In the genomic region with DNA sequence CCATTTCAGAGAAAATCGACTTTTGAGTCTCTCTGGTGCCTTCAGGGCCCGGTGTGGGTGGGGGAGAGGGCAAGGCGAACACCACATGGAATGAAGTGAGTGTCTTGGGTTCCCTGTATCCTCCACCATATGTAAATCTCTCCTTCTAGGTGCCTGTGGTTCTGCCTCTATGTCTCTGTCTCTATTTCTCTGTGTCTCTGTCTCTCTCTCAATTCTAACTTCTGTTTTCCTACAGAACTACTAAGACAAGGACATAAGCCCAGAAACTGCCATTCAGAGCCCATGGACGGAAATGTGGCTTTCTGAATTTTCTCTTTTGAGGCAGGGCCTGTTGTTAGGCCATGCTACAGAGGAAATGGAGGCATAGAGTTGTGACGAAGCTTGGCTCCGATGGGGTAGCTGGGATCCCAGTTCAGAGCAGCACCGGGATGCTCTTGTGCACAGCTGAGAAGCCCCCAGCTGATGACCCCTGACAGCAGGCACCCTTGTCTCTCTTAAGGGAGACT, we compare ENCODE assay signal across 8 mouse cellular contexts.
DNase-seq lines count a peak whose midpoint lies in the region; ATAC-seq and TF ChIP-seq lines count a peak whose summit lies in the region.

No protein-coding gene starts in this region.

- 46% methylated on average over 7 of the region's 7 CpGs for WGBS in lung, embryonic 15.5 days
- WGBS in forebrain, embryonic 10.5 days = 42% methylated on average over 7 of the region's 7 CpGs
- 59% methylated on average over 7 of the region's 7 CpGs for WGBS in intestine, postnatal 0 days
- 42% methylated on average over 7 of the region's 7 CpGs for WGBS in neural tube, embryonic 14.5 days

- no peak for TF ChIP-seq CTCF in intestine, postnatal 0 days (IDR thresholded peaks at IDR 0.05; ENCODE audit: low read depth)

- H3K27me3 ChIP-seq in lung, embryonic 15.5 days = peaks cover 25% of the 10 kb centered on the region
- H3K27me3 ChIP-seq in forebrain, embryonic 10.5 days (ENCODE audit: poor library complexity, severe bottlenecking) = peaks cover 64% of the 10 kb centered on the region
- no peaks in the 10 kb centered on the region for H3K27me3 ChIP-seq in intestine, postnatal 0 days (replicated peaks; ENCODE audit: control insufficient read depth, insufficient read depth, low read length)
- peaks cover 5% of the 10 kb centered on the region for H3K27me3 ChIP-seq in neural tube, embryonic 14.5 days (ENCODE audit: control insufficient read depth, insufficient read depth, low read length)

- H3K4me2 ChIP-seq in lung, embryonic 15.5 days = peak overlapping the region; percentile 79
- peak overlapping the region; percentile 70 for H3K4me2 ChIP-seq in intestine, postnatal 0 days (replicated peaks; ENCODE audit: low read depth)
- H3K4me2 ChIP-seq in neural tube, embryonic 14.5 days (ENCODE audit: low read depth, low read length) = peak overlapping the region; percentile 75

- no peaks in the 10 kb centered on the region for H3K9me3 ChIP-seq in lung, embryonic 15.5 days
- no peaks in the 10 kb centered on the region for H3K9me3 ChIP-seq in forebrain, embryonic 10.5 days
- no peaks in the 10 kb centered on the region for H3K9me3 ChIP-seq in intestine, postnatal 0 days (ENCODE audit: control insufficient read depth)
- no peaks in the 10 kb centered on the region for H3K9me3 ChIP-seq in neural tube, embryonic 14.5 days (ENCODE audit: control insufficient read depth, low read length)

- H3K4me1 ChIP-seq in lung, embryonic 15.5 days = no peaks in the 10 kb centered on the region
- peaks cover 46% of the 10 kb centered on the region for H3K4me1 ChIP-seq in forebrain, embryonic 10.5 days
- no peaks in the 10 kb centered on the region for H3K4me1 ChIP-seq in intestine, postnatal 0 days (replicated peaks; ENCODE audit: control insufficient read depth, insufficient read depth, low read length)
- H3K4me1 ChIP-seq in neural tube, embryonic 14.5 days (ENCODE audit: control insufficient read depth, insufficient read depth, low read length) = peaks cover 4% of the 10 kb centered on the region; the same call in 1 of the 2 replicates

- no peak for ATAC-seq in lung, embryonic 15.5 days (ENCODE audit: borderline replicate concordance, extremely low read depth, low FRiP score, low TSS enrichment)
- no peak for ATAC-seq in intestine, postnatal 0 days
- no peak for ATAC-seq in neural tube, embryonic 14.5 days (ENCODE audit: low read depth)

- H3K36me3 ChIP-seq in lung, embryonic 15.5 days = no peaks in the 10 kb centered on the region
- H3K36me3 ChIP-seq in forebrain, embryonic 10.5 days (replicated peaks) = no peaks in the 10 kb centered on the region
- H3K36me3 ChIP-seq in intestine, postnatal 0 days (ENCODE audit: control insufficient read depth, insufficient read depth) = no peaks in the 10 kb centered on the region
- no peaks in the 10 kb centered on the region for H3K36me3 ChIP-seq in neural tube, embryonic 14.5 days (ENCODE audit: control insufficient read depth, insufficient read depth, low read length)

- peak overlapping the region; percentile 44 for H3K4me3 ChIP-seq in lung, embryonic 15.5 days
- peak overlapping the region; percentile 58 for H3K4me3 ChIP-seq in forebrain, embryonic 10.5 days
- peak overlapping the region; percentile 40; the same call in 1 of the 2 replicates for H3K4me3 ChIP-seq in intestine, postnatal 0 days (ENCODE audit: low read depth, low read length)
- H3K4me3 ChIP-seq in neural tube, embryonic 14.5 days (ENCODE audit: low read depth, low read length) = peak overlapping the region; percentile 36; the same call in 1 of the 2 replicates

- no peak overlapping the region for H3K27ac ChIP-seq in lung, embryonic 15.5 days
- peak overlapping the region; percentile 82 for H3K27ac ChIP-seq in forebrain, embryonic 10.5 days
- H3K27ac ChIP-seq in intestine, postnatal 0 days (ENCODE audit: low read depth, low read length) = no peak overlapping the region
- no peak overlapping the region for H3K27ac ChIP-seq in neural tube, embryonic 14.5 days (ENCODE audit: low read depth, low read length)

- peak overlapping the region; percentile 34; the same call in 1 of the 2 replicates for H3K9ac ChIP-seq in lung, embryonic 15.5 days
- no peak overlapping the region for H3K9ac ChIP-seq in intestine, postnatal 0 days (ENCODE audit: low read depth, low read length)
- H3K9ac ChIP-seq in neural tube, embryonic 14.5 days (replicated peaks; ENCODE audit: low read depth, low read length) = no peak overlapping the region; the same call in 1 of the 2 replicates

- DNase-seq in lung, postnatal 14 days = no peak
- DNase-seq in forebrain, embryonic 10.5 days (ENCODE audit: extremely low spot score, low spot score) = no peak
- no peak for DNase-seq in yolk sac, embryonic 10.5 days (ENCODE audit: low spot score)
- no peak for DNase-seq in right cerebral cortex, postnatal 4 days
- DNase-seq in urinary bladder, postnatal 25 days (ENCODE audit: low spot score) = no peak
